Mouse (Mus musculus) layer of hippocampus, postnatal 36 days (tissue): ENCODE data around the gene Plxnc1. TPM values are rescaled to one million over a fixed set of nuclear protein-coding genes. Genes with fewer than 3 reads are reported as not detected.

Experiments
- DNase-seq, 2 experiments: peaks; one replicate each; pipeline ENCODE4 v3.0.0; 2022
- total RNA-seq, 2 experiments: library from RNA; stranded (reverse); gene quantifications; 2 replicates each; pipeline ENCODE4 v1.2.3; 2021

Plxnc1 gene
- total RNA-seq = 10 to 100 TPM; 32.6 to 33.5 TPM

- DNase-seq = peak in 1 of 2 experiments; percentile 67
Observed at GRCm38 (mm10) chr10:94944691-94945205, at the start of gene Plxnc1. Plxnc1 (minus strand) TSS chr10:94944835.

- peak; percentile 69 to 72 for DNase-seq
Observed at GRCm38 (mm10) chr10:94992127-94992526, 47.5 kb upstream of the Plxnc1 start.

GRCm38 (mm10) chr10:94991564-94992097 is 47.0 kb upstream of the Plxnc1 start:
- peak; percentile 70 to 75 for DNase-seq

- peak; percentile 66 to 70 for DNase-seq
Observed at GRCm38 (mm10) chr10:94990768-94991563, 46.3 kb upstream of the Plxnc1 start.

GRCm38 (mm10) chr10:94989321-94989720 is 44.7 kb upstream of the Plxnc1 start:
- no peak for DNase-seq

GRCm38 (mm10) chr10:94985103-94985502 is 40.5 kb upstream of the Plxnc1 start:
- DNase-seq = no peak

GRCm38 (mm10) chr10:94982528-94982927 is 37.9 kb upstream of the Plxnc1 start:
- no peak for DNase-seq

- no peak for DNase-seq
Observed at GRCm38 (mm10) chr10:94981466-94982138, 37.0 kb upstream of the Plxnc1 start.

- no peak for DNase-seq
Observed at GRCm38 (mm10) chr10:94978265-94978822, 33.7 kb upstream of the Plxnc1 start.

GRCm38 (mm10) chr10:94976329-94976728 is 31.7 kb upstream of the Plxnc1 start:
- DNase-seq = no peak

GRCm38 (mm10) chr10:94975099-94975496 is 30.5 kb upstream of the Plxnc1 start:
- DNase-seq = no peak

- DNase-seq = no peak
Observed at GRCm38 (mm10) chr10:94974345-94975098, 29.9 kb upstream of the Plxnc1 start.

GRCm38 (mm10) chr10:94971625-94972161 is 27.1 kb upstream of the Plxnc1 start:
- no peak for DNase-seq

GRCm38 (mm10) chr10:94970221-94970620 is 25.6 kb upstream of the Plxnc1 start:
- DNase-seq = no peak

- no peak for DNase-seq
Observed at GRCm38 (mm10) chr10:94967468-94967867, 22.8 kb upstream of the Plxnc1 start.

- no peak for DNase-seq
Observed at GRCm38 (mm10) chr10:94966789-94967188, 22.2 kb upstream of the Plxnc1 start.

- no peak for DNase-seq
Observed at GRCm38 (mm10) chr10:94965093-94965492, 20.5 kb upstream of the Plxnc1 start.

- DNase-seq = no peak
Observed at GRCm38 (mm10) chr10:94962005-94962404, 17.4 kb upstream of the Plxnc1 start.

GRCm38 (mm10) chr10:94961283-94961682 is 16.6 kb upstream of the Plxnc1 start:
- DNase-seq = no peak

GRCm38 (mm10) chr10:94958311-94958710 is 13.7 kb upstream of the Plxnc1 start:
- peak in 1 of 2 experiments; percentile 46 for DNase-seq

- no peak for DNase-seq
Observed at GRCm38 (mm10) chr10:94957705-94958104, 13.1 kb upstream of the Plxnc1 start.
